Mouse (Mus musculus) erythroblast, adult 5-6 weeks (primary cell): Measurements from ENCODE around the gene Lss. TPM values are rescaled to one million over a fixed set of nuclear protein-coding genes. Genes with fewer than 3 reads are reported as not detected.

Experiments
- ATAC-seq: replicated peaks from 2 replicates; pipeline ENCODE4 v1.8.0; 2016; ENCODE audit warnings: moderate number of reproducible peaks, mild to moderate bottlenecking, moderate TSS enrichment, inconsistent platforms; ENCODE audit not compliant: poor library complexity, low FRiP score, severe bottlenecking
- total RNA-seq, 2 experiments: library from RNA; stranded (forward) in 1 of 2; stranded (reverse) in 1 of 2; fragments of 150-400 nt in 1 of 2; fragments of 200-764, 138-1000 nt in 1 of 2; gene quantifications; 2 replicates each; pipeline versions ENCODE4 v1.2.3 to v1.2.4; 2015 to 2017; ENCODE audit warnings: low replicate concordance in 2 of 2

Gene Lss
- total RNA-seq (2015; ENCODE audit: low replicate concordance) = 1.0 TPM in 1 of 2 replicates, not detected in the other
- 1.7 and 2.0 TPM in 2 replicates for total RNA-seq (2017; ENCODE audit: low replicate concordance)

DNA sequence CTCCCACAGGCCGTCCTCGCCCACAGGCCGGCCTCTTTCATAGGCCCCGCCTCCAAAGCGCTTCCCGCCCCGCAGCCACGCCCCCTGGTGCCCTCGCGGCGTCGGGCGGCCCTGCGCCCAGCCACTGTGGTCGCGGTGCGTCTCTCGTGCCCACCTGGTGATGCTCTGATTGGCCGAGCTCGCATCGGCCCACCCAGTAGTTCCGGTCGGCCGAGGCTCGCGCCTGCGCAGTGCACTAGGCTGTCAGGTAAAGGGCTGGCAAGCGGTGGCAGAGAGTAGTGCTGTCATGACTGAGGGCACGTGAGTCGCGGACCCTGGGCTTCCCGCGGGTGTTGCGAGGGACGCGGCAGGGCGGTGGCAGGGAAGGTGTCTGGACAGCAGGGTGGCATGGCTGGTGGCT lies at the start of gene Lss:
Lss (plus strand) TSS at position 214 of the 400 bp plus-strand sequence.
- peak; percentile 97 for ATAC-seq

DNA sequence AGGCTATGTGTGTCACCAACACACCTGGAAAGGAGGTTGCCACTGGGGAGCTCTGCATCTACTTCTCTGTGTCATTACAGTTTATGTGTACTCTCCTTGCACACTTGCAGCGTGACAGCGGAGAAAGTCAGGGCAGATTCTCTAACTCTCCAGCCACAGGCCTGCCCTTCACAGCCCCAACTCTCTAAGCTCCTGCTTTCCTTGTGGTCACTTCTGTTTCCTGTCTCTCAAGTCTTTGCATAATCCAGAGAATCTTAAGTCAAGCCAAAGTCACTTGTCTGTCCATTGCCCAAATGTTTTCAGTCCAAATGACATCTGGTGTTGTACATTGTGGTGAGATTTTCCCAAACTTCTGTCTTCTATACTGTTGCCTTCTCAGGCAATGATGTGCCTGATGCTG lies 45.1 kb upstream of the Lss start:
- ATAC-seq = no peak

DNA sequence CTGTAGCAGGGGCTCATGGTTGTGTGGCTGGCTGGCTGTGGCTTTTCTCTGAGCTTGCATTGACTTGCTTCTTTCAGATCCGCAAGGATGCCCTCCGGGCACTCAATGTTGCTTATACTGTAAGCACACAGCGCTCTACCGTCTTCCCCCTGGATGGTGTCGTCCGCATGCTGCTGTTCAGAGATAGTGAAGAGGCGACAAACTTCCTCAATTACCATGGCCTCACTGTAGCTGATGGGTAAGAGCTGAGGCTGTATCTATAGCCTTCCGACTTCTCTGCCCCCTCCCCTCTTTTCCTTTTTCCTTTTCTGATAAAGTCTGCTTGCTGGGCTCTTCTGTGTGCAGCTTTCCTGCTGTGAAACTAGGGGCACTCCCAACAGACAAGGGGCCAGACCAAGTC lies 43.1 kb upstream of the Lss start:
- ATAC-seq = no peak

DNA sequence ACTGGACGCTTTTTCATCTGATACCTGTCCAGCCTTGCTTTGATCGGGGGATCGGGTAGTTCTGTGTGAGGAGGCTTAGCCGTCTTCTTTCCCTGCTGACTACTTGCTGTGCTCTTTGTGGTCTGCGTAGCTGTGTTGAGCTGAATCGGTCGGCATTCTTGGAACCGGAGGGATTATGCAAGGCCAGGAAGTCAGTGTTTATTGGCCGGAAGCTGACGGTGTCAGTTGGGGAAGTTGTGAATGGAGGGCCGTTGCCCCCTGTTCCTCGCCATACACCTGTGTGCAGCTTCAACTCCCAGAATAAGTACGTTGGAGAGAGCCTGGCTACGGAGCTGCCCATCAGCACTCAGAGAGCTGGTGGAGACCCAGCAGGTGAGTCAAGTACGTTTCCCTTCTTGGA lies 42.2 kb upstream of the Lss start:
- ATAC-seq = no peak

DNA sequence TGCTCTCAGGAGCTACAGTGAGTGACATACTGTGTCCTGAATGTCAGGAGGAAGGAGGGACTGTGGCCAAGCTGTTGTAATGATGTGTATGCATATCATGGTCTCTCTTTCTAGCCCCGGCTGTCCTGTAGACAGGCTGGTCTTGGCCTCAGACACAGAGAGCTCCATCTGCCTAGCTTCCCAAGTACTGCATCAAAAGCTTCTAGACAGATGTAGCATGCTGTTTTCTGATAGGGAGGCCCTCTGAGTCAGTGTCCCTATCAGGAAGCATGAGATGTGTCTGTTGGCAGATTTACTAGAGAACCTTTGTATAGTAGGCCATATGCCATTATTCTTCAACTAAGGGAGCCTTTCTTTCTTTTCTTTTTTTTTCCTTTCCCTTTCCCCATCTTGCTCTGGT lies 37.9 kb upstream of the Lss start:
- no peak for ATAC-seq

DNA sequence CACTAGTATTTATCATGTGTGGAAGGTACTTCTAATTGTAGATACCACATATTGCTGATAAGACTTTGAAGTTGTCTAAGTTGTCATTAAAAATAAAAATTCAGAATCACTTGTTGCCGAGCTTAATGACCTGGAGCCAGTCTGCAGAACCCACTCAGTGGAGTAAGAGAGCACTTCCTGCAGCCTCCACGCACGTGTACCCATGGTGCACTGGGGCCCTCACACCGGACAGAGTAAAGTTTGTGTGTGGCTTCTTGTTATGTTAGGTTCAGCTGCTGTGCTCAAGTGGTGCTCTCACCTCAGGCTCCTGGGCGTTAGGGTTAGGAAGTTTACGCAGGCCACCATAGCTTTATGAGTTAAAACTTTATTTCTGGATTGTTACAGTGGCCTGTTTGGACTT lies 35.9 kb upstream of the Lss start:
- no peak for ATAC-seq

DNA sequence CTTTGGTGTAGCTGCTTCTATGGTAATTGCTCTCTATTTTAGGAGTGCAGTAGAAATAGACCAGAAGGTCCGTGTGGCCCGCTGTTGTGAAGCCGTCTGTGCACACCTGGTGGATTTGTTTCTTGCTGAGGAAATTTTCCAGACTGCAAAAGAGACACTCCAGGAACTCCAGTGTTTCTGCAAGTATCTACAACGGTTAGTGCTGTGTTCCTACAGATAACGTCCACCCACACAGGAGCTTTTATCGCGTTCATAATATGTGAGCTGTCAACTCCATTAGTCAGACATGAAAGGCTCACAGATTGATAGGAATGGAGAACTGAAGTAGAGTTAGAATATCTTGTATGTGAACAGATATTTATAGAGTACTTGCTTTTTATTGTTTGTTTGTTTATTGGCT lies 35.0 kb upstream of the Lss start:
- ATAC-seq = no peak

DNA sequence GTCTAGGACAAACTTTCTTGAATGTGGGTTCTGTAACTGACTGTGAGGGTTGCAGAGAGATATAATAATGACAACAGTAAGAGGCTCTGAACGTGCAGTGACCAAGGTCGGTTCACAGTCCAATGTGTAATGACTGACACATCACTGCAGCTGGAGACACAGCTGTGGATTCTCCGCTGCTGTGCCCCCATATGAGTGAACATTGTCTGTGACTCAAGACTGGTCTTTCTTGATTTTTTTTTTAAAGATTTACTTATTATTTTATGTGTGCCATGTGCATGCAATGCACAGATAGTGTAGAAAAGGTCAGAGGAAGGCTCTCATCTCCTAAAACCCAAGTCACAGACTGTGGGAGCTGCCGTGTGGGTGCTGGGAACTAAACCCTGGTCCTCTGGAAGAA lies 33.9 kb upstream of the Lss start:
- ATAC-seq = no peak

DNA sequence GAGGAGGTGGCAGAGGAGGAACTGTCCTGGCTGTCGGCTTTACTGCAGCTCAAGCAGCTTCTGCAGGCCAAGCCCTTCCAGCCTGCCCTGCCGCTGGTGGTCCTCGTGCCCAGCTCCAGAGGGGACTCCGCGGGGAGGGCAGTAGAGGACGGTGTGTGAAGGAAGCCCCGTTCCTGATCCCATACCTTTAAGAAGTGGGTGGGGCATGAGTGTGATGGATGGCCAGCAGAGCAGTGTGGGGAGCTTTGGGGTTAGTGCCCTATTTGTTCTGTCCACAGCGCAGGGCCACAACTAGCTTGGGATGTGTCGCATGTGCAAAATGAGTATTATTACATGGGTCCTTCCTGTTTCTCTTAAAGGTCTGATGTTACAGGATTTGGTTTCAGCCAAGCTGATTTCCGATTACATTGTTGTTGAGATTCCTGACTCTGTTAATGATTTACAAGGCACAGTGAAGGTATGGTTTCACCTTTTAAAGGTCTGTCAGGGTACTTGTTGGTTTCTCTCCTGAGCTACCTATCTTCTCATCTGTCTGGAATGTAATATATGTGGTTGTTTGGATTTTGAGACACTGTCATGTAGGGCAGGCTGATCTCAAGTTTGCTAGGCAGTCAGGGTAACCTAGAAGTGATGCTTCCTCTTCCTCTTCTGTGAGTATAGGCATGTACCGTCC lies 27.0 kb upstream of the Lss start:
- ATAC-seq = no peak

DNA sequence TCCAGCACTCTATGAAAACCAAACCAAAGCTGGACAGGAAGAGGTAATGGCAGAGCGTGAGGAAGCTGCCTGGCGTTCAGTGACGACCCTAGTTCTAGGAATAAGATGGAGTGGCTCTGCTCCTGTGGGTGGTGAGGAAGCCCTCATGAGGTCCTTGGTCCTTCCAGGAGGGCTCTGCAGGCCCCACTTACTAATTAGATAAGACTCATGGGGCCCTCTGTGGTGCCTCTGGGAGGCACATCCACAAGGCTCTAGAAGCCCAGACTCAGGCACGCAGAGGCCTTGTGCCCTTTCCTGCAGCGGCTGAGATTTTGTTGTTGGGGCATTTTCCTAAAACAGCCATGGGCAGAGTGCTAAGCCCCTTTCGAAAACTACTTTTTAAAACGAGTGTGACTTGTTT lies 25.5 kb upstream of the Lss start:
- ATAC-seq = no peak

DNA sequence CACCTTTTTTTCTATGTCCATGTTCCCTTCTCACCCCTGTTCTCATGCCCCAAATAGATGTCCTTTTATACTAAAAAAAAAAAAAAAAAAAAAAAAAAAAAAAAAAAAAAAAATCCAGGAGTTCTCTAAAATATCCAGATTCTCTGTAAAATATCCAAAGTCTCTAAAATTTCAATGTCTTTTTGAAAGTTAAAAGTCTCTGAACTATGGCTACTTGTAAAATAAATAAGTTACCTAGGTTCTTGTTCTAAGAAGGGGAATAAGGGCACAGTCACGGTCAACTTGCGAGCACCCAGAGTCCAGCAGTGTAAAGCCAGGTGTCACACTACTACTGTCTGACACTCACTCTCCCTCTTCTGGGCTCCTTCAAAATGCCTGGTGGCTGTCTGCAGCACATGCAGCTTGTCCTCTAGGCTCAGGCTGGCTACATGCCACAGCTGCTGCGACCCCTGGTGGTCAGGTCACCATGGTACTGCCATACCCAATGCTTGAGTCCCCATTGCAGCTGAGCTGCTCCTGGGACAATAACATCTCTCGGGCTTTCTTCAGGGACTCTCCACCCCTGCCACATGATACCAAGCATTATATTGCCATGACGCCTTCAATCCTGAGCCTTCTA lies 18.3 kb upstream of the Lss start:
- peak; percentile 90 for ATAC-seq

DNA sequence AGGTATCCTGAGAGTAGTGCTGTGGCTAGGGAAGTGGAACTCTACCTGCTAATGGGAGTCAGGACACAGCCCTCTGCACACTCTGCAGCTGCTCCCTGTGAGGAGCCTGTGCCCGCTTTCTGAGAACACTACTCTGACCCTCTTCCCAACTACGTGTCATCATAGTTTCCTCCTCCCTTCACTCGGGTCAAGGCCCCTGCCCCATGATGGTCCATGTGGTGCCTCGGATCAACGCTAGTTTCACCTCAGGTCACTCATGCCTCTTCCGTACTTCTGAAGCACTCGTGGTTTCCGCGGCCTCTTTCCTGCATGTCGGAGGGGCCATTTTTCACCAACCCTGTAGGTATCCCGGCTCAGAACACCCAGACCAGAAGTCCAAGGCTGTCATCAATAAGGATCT lies 466 bp upstream of the Lss start:
- ATAC-seq = peak; percentile 34

DNA sequence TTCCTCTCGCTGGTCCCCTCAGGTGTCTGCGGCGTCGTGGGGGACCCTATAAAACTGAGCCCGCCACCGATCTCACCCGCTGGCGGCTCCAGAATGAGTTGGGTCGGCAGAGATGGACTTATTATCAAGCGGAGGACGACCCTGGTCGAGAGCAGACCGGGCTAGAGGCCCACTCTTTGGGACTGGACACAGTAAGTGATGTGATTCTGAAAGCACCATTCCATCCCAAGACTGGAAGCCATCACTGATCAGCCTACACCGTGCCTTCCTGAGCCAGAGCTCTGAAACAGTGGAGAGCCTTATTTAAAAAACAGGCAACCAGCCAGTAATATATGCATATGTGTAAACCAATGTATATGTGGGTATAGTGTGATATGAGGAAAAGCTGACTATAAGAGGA lies 440 bp downstream of the Lss start:
- ATAC-seq = no peak; the same call in 1 of the 2 replicates

DNA sequence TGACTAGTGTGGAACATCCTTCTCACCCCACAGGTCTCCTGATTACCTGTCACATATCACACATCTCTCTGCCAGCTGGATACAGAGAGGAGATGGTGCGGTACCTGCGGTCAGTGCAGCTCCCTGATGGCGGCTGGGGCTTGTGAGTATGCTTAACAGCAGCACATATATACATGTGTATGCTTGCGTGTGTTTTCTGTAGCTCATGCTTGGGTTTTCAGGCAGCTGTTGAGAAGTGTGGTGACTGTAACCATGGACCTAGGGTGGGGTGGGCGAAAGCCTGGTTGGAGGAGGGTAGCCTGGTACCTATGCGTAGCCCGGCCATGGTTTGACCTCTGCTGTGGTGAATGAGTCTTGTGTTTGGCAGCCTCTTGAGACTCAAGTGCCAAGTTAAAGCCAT lies 4.1 kb downstream of the Lss start:
- ATAC-seq = no peak

DNA sequence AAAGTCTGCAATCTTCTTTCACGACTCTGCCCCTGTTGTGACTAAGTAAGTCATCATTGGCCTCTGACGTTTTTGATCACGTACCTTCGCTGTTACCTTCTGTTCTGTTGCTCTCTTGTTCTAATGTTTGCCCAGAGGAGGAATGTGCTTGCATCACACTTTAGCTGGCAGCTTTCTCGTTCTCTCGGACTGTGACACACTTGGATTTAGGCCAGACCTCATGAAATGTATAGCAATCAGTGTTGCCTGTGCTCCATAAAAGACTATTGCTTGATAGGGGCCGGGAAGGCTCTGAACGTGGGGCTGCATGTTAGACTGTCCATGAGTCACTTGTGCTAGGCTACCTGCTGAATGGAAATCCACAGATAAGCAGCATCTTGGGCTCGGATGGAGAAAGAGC lies 6.2 kb downstream of the Lss start:
- no peak for ATAC-seq

DNA sequence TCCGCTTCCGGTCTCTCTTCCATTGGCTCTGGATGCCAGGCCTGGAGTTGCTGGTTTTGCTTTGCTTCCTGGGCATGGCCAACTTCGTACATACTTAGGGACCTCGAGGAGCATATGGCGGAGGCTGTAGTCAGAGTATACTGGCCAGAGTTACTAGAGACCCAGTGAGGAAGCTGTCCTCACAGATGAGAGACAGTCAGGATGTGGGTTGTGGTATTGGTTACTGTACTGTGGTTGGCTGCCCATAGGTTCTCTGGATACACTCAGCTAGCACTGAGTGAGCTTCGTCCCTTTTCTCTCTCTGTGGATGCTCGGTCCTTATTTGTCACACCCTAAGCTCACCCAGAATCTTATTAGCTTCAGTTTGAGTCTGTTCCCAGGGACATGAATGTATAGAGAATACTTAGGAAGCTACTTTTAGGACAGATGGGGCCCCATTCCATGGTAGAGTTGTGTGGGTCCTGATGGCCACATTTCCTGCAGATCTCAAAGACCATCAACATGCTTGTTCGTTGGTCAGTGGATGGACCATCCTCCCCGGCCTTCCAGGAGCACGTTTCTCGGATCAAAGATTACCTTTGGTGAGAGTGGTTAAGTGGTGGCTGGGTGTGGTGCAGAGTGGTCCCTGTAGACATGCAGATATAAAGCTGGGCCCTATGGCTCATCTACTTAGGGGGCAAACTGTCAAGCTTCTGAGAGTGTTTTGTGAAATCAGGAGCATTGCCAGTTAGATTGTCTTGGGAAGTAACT lies 10.1 kb downstream of the Lss start:
- no peak for ATAC-seq

DNA sequence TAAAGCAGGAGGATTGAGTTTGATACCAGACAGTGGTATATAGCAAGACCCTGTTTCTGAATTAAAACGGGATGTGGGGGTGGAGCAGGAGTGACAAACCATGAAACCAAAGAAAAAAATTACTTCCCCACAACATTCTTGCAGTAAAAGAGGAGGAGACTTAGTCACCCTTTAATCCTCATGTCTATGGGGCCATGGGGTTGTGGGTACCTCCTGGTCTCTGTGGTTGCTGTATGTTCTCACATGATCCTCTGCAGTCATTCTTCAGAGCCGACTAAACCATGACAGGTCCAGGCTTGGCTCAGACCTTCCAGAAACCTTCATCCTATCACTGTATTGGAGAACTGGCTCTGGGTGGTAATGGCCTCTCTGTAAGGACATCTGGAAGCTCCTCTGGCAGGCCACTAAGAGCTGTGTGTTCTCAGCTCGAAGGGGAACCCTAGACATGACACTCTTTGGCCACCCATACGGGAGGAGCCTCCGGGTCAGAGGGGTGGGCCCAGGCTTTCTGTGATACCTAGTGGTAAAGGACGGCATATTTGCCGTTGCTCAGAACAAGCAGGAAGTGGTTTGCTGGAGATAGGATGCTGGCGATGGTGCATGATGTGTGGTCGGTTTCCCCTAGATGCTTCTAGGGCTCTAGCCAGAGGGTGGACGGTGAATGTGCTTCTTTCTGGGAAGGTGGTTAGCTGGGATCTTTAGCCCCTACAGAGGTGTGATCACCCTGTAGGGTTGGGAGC lies 11.4 kb downstream of the Lss start:
- no peak for ATAC-seq

DNA sequence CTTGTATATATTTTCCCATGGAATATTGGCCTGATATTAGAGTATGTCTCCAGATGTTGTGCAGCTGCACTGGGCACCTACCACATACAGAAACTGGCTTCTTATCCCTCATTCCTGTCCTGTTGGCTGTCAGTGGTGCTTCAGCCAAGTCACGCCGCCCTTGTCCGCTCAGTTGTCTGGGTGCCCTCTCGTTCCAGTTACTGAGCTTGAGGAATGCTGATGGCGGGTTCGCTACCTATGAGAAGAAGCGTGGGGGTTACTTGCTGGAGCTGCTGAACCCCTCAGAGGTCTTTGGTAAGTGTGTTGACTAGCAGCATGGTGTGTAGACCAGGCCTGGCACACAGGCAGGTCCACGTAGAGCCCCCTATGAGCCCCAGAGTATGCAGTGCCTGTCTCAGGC lies 15.2 kb downstream of the Lss start:
- no peak for ATAC-seq

DNA sequence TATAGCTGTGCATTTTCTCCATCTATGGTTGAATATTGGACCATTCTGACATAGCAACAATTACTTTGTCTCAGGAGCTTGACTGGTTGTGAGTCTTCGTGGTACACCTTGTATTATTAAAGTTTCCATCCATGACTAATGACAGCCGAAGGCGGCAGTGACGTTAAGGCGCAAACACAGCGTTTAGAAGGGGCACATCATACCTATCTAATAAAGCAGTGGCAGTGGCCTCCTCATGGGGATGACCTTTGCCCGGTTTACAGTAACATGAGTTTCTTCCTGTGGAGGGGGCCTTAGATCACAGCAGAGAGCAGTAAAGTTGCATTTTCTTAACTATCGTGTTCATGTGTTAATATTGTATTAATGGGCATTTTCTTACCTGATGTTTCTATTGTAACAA lies 16.8 kb downstream of the Lss start:
- no peak for ATAC-seq

DNA sequence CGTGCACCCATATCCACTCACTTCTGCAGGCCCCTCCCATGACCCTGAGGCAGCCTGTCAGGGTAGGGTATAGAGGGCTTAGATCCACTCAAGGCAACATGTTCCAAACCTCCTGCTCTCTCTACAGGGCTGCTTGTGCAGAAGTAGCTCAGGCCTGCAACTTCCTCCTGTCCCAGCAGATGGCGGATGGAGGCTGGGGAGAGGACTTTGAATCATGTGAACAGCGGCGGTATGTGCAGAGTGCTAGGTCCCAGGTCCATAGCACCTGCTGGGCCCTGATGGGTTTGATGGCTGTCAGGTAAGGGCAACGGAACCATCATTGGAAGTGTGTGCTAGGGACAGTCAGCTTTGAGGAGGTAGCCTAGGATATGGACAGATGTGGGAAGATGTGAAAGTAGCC lies 19.1 kb downstream of the Lss start:
- ATAC-seq = no peak

DNA sequence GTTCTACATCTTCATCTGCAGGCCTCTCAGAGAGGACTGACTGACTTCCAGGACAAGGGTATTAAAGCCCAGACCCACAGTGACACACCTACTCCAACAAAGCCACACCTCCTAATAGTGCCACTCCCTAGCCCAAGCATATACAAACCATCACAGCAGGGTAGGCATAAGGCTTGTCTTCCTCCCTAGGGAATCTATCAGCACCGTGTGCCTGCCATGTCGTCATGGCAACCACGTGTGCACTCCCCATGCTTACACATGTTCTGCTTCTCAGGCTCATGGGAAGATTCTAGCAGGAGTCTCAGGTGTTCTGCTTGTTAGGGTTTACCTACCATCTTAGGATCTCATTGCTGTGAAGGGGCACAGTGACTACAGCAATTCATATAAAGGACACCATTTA lies 20.2 kb downstream of the Lss start:
- no peak for ATAC-seq
